Mouse (Mus musculus) hindbrain, embryonic 15.5 days (tissue): ENCODE measurements around the gene Fan1. TPM values are rescaled to one million over a fixed set of nuclear protein-coding genes. Genes with fewer than 3 reads are reported as not detected.
A peak's percentile ranks its signal among the peaks of the same experiment; 100 is the strongest.

ENCODE experiments used
- ATAC-seq: fragments of 200-750 bp; cut with Nextera tagmentation; 2 replicates; pipeline ENCODE4 v1.8.0; 2017; ENCODE audit warnings: low read depth, moderate number of reproducible peaks, moderate TSS enrichment; ENCODE audit not compliant: low FRiP score
- H3K27ac ChIP-seq: fragments of 300-500 bp; sonication (generic); replicated peaks from 2 replicates; pipeline ENCODE4 v1.5.1; 2015; ENCODE audit warnings: mild to moderate bottlenecking, inconsistent platforms
- H3K27me3 ChIP-seq: fragments of 300-500 bp; sonication (generic); 2 replicates; pipeline ENCODE4 v1.6.1; 2015; ENCODE audit warnings: control low read depth, inconsistent platforms
- H3K36me3 ChIP-seq: fragments of 300-500 bp; sonication (generic); 2 replicates; pipeline ENCODE4 v1.6.1; 2015; ENCODE audit warnings: control low read depth, inconsistent platforms
- H3K4me1 ChIP-seq: fragments of 300-500 bp; sonication (generic); replicated peaks from 2 replicates; pipeline ENCODE4 v1.6.1; 2015; ENCODE audit warnings: control low read depth, inconsistent platforms
- H3K4me2 ChIP-seq: fragments of 300-500 bp; sonication (generic); 2 replicates; pipeline ENCODE4 v1.6.1; 2015; ENCODE audit warnings: moderate library complexity, mild to moderate bottlenecking, inconsistent platforms
- H3K4me3 ChIP-seq: fragments of 300-500 bp; sonication (generic); 2 replicates; pipeline ENCODE4 v1.5.1; 2015; ENCODE audit warnings: mild to moderate bottlenecking, inconsistent platforms
- H3K9ac ChIP-seq: fragments of 300-500 bp; sonication (generic); 2 replicates; pipeline ENCODE4 v1.6.1; 2015; ENCODE audit warnings: inconsistent platforms
- H3K9me3 ChIP-seq: fragments of 300-500 bp; sonication (generic); 2 replicates; pipeline ENCODE4 v1.6.1; 2016; ENCODE audit warnings: control low read depth, inconsistent platforms
- WGBS: fragments of 180-500 bp; shearing (Covaris S2); methylation state at CpG from one replicate; pipeline ENCODE4 v1.1.7; 2015; 5-methylcytosine and 5-hydroxymethylcytosine counted together
- polyA plus RNA-seq: library from polyadenylated mRNA; unstranded; fragments of >200 nt; fragmentation: Nextera tagmentation; extraction: Ambion mirVana; gene quantifications from 2 replicates; pipeline ENCODE4 v1.2.1, GENCODE M21; 2015

Fan1 gene
- polyA plus RNA-seq, 1 experiment from 2014 or later: 5.4 TPM

DNA sequence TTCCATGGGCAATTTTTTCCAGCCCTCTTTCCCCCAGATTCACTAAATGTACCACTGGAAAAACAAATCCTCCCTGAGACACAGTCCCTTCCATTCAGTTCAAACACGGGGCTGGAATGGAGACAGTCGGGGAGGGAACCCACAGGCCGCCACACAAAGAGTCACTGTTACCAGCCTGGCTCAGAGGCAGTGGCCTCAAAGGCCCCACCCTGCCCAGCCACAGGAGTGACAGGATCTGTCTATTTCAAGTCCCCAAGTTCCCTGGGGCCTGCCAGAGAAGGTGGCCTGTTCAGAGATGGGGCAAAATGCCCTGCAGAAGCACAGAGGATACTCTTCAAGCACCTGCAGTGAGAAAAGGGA lies 13.3 kb downstream of the Fan1 start:
- H3K36me3 ChIP-seq: peaks cover 36% of the 10 kb centered on the region
- H3K4me2 ChIP-seq: no peak overlapping the region
- H3K4me3 ChIP-seq: no peak overlapping the region
- no peaks in the 10 kb centered on the region for H3K27me3 ChIP-seq
- no peaks in the 10 kb centered on the region for H3K9me3 ChIP-seq
- ATAC-seq: peak; percentile 76
- no peak overlapping the region for H3K9ac ChIP-seq
- no peaks in the 10 kb centered on the region for H3K4me1 ChIP-seq
- WGBS: 56% methylated on average over 3 of the region's 3 CpGs
- H3K27ac ChIP-seq: peak overlapping the region; percentile 62; the same call in 1 of the 2 replicates

DNA sequence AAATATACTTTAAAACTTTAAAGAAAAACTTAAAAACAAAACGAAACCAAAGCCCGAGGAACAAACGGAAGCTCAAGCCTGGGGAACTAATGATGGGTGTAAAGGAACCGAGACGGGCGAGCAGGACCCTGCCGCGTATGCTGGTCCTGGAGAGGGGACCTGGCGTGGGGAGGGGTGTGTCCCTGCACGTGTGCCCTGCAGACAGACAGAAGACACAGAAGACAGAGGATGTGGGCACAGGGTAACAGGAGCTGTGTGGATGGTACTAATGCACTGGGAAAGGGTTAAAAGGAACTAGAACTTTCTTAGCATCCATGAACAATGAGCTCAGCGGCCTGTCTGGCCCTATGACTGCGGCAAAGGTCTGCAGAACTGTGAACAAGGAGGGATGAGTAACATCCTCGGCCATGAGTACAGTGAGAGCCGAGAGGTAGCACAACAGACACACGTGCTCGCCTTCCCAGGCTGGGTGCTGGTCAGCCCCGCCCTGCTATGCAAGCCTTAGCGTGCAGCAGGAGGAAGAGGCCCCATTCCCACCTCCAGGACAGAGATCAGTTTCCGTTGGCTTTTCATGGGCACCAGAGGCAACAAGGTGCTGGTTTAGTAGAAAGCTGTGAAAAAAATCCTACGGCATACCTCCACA lies 13.8 kb downstream of the Fan1 start:
- Histone ChIP-seq H3K36me3 (peaks cover 36% of the 10 kb centered on the region), H3K9me3 (no peaks in the 10 kb centered on the region), H3K27me3 (no peaks in the 10 kb centered on the region), H3K4me2 (no peak overlapping the region), H3K4me3 (no peak overlapping the region), H3K27ac (peak overlapping the region; percentile 62), H3K4me1 (no peaks in the 10 kb centered on the region), H3K9ac (no peak overlapping the region)
- no peak for ATAC-seq
- 85% methylated on average over 20 of the region's 20 CpGs for WGBS

DNA sequence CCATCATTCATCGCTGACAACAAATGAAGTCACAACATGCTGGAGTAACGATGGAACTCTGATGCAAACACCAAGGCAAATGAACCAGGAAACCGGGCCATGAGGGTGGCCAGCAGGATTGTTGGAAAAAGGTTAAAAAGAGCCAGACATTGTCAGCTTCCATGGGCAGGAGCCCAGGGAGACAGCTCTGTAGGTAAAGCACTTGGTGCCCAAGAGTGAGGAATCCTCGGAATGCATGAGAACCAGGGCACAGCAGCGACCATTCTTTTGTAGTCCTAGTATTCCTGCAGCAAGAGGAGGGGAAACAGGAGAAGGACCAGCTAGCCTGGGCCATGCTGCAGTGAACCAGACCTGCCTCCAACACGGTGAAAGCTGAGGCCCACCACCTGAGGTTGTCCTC lies 15.2 kb downstream of the Fan1 start:
- H3K9ac ChIP-seq: no peak overlapping the region
- H3K27ac ChIP-seq: no peak overlapping the region
- H3K4me3 ChIP-seq: no peak overlapping the region
- WGBS: 84% methylated on average over 6 of the region's 6 CpGs
- no peak for ATAC-seq
- H3K4me2 ChIP-seq: no peak overlapping the region
- H3K36me3 ChIP-seq: peaks cover 30% of the 10 kb centered on the region
- no peaks in the 10 kb centered on the region for H3K9me3 ChIP-seq
- no peaks in the 10 kb centered on the region for H3K27me3 ChIP-seq
- H3K4me1 ChIP-seq: no peaks in the 10 kb centered on the region

DNA sequence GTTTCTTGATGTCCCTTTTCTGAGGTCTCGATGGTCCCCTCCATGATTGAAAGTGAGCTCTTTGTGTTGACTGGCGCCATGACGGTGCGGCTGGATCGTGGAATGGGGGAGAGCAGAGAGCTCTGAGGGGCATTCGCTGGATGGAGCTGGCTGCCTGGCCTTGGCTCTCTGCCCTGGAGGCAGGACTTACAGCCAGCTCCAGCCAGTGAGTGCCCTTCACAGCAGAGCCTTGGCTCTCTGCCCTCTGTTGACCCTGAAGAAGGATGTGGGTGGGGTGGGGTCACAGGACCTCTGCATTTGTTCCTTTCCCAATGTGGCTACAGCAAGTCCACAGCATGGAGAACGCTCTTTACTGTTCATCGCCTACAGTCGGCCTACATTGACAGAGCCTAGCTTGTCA lies 16.5 kb downstream of the Fan1 start:
- WGBS: 77% methylated on average over 9 of the region's 9 CpGs
- H3K27ac ChIP-seq: no peak overlapping the region
- H3K27me3 ChIP-seq: no peaks in the 10 kb centered on the region
- H3K9me3 ChIP-seq: no peaks in the 10 kb centered on the region
- no peak overlapping the region for H3K4me3 ChIP-seq
- H3K9ac ChIP-seq: no peak overlapping the region
- no peak overlapping the region for H3K4me2 ChIP-seq
- no peak for ATAC-seq
- H3K4me1 ChIP-seq: no peaks in the 10 kb centered on the region
- peaks cover 22% of the 10 kb centered on the region for H3K36me3 ChIP-seq

DNA sequence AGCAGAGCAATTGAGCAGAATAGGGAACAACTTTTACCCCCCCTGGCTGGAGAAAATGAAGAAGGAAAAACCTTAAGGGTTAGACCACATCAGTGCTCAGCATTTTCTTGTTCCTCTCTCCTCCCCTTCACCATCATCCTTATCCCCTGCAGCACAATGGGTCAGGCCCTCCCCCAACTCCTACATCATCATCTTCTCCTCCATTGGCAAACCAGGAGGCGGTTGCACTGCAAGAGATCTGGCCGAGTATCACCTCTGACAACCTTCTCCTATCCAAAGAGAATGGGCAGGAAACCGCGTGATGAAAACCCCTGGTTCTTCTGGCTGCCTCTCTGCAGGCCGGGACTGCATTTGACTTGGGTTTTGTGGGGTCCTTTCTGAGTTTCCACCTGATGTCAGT lies 17.2 kb downstream of the Fan1 start:
- ATAC-seq: no peak
- H3K9me3 ChIP-seq: no peaks in the 10 kb centered on the region
- peaks cover 15% of the 10 kb centered on the region; the same call in 1 of the 2 replicates for H3K36me3 ChIP-seq
- 0 out of 2 replicates have a peak, but pooled peaks cover 2% of the 10 kb centered on the region for H3K4me1 ChIP-seq
- H3K27me3 ChIP-seq: no peaks in the 10 kb centered on the region
- H3K4me3 ChIP-seq: no peak overlapping the region
- H3K27ac ChIP-seq: no peak overlapping the region
- no peak overlapping the region for H3K9ac ChIP-seq
- H3K4me2 ChIP-seq: no peak overlapping the region
- WGBS: 90% methylated on average over 5 of the region's 5 CpGs

DNA sequence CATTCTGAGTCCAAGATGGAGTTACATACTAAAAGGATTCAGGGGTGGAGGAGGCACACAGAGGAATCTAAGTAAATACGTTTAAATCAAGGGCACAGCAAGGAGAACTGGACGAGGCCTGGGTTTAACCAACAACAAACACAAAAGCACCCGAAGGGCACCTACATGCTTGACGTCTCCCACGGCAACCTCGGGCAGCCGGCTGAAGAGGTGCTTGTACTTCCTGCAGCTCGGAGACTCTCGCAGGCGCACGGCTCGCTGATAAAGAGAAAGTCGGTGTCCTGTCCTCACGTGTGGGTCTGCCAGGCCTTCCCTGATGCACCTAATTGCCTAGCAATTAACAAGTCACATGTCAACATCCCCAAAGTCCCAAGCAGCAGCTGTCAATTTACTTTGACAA lies 19.7 kb downstream of the Fan1 start:
- ATAC-seq: no peak
- H3K9me3 ChIP-seq: no peaks in the 10 kb centered on the region
- H3K36me3 ChIP-seq: 0 out of 2 replicates have a peak, but pooled peaks cover 12% of the 10 kb centered on the region
- H3K4me1 ChIP-seq: peaks cover 18% of the 10 kb centered on the region
- H3K4me3 ChIP-seq: no peak overlapping the region
- no peak overlapping the region for H3K9ac ChIP-seq
- no peaks in the 10 kb centered on the region for H3K27me3 ChIP-seq
- H3K4me2 ChIP-seq: no peak overlapping the region
- H3K27ac ChIP-seq: no peak overlapping the region
- WGBS: 21% methylated on average over 14 of the region's 14 CpGs

DNA sequence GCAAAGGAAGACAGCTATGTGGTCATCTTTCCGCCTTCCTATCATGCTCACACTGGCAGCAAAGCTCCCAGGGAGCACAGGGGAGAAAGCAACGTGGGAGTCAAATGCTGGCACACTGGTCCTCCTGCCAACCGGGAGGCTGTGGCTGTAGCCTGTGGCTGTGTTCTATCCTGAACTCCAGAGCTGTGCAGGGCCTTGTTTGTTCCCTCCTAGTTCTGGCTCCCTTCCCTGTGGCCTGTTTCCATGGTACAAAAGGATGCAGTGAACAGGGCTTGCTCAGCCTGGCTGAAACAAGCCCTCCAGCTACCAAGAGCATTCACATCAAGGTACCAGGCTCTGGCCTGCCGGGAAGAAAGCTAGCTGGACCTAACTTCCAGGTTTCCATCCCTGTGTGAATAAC lies 22.8 kb downstream of the Fan1 start:
- peak overlapping the region; percentile 72 for H3K27ac ChIP-seq
- no peak overlapping the region for H3K4me3 ChIP-seq
- no peaks in the 10 kb centered on the region for H3K9me3 ChIP-seq
- no peaks in the 10 kb centered on the region for H3K27me3 ChIP-seq
- H3K36me3 ChIP-seq: 0 out of 2 replicates have a peak, but pooled peaks cover 8% of the 10 kb centered on the region
- peaks cover 18% of the 10 kb centered on the region for H3K4me1 ChIP-seq
- ATAC-seq: peak; percentile 79
- H3K4me2 ChIP-seq: no peak overlapping the region
- no peak overlapping the region for H3K9ac ChIP-seq
- 51% methylated on average over 4 of the region's 4 CpGs for WGBS

DNA sequence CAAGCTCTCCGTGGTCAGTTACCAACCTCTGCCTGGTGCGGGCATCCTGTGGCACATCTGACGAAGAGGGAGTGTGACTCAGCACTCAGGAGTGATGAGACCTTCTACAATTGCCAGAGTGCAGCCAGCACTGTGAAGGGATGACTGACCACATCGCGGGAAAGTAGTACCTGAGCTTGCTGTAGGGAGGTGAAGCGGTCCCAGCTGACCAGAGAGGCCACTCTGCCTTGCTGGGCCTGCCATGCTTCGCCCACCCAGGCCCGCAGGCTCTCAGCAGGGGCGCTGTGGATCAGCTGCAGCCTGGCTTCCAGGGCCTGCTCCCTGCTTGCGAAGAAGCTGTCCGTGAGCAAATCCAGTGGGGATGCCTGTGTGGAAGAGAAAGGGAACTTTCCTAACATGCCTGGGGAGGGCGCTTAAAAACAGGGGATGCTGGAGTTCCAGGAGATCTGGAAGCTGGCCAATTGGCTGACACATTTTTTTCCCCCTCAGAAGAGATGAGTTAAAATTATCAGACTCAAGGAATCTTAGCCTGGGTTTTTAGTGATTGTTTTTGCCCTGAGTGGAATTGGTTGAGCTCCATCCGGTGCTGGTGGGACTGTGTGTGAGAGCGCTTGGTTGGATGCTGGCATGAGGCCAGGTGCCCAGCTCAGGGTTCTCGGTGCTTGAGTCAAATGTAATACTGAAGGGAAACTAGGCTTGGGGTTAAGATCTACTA lies 24.6 kb downstream of the Fan1 start:
- WGBS: 76% methylated on average over 15 of the region's 15 CpGs
- no peak overlapping the region for H3K4me2 ChIP-seq
- H3K36me3 ChIP-seq: peaks cover 8% of the 10 kb centered on the region; the same call in 1 of the 2 replicates
- ATAC-seq: 0 out of 2 replicates have a peak, but pooled peaks have one; percentile 43
- no peaks in the 10 kb centered on the region for H3K27me3 ChIP-seq
- H3K9me3 ChIP-seq: no peaks in the 10 kb centered on the region
- no peak overlapping the region for H3K9ac ChIP-seq
- H3K27ac ChIP-seq: 0 out of 2 replicates have a peak overlapping the region, but pooled peaks have one; percentile 8
- peaks cover 18% of the 10 kb centered on the region for H3K4me1 ChIP-seq
- H3K4me3 ChIP-seq: no peak overlapping the region

DNA sequence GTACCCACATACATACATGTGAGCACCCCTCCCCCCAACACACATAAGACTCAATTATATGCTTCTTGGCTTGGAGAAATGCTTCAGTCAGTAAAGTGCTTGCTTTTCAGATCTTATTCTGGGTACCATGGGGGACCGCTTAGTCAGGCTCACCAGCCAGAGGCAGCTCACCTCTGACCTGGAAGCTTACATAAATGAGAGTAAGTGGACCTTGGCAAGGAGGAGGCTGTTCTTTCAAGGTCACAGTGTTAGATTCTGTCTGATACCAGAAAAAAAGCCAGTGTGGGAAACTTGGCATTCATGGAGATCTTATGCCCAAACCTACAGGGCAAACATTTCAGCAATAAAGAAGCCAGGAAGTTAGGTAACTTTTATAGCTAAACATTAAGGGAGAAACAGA lies 26.1 kb downstream of the Fan1 start:
- Histone ChIP-seq H3K27me3 (no peaks in the 10 kb centered on the region), H3K4me2 (no peak overlapping the region), H3K4me1 (peaks cover 18% of the 10 kb centered on the region), H3K4me3 (no peak overlapping the region), H3K27ac (no peak overlapping the region), H3K36me3 (peaks cover 8% of the 10 kb centered on the region; the same call in 1 of the 2 replicates), H3K9me3 (no peaks in the 10 kb centered on the region), H3K9ac (no peak overlapping the region)
- 97% methylated on average over 1 of the region's 1 CpGs for WGBS
- no peak for ATAC-seq

DNA sequence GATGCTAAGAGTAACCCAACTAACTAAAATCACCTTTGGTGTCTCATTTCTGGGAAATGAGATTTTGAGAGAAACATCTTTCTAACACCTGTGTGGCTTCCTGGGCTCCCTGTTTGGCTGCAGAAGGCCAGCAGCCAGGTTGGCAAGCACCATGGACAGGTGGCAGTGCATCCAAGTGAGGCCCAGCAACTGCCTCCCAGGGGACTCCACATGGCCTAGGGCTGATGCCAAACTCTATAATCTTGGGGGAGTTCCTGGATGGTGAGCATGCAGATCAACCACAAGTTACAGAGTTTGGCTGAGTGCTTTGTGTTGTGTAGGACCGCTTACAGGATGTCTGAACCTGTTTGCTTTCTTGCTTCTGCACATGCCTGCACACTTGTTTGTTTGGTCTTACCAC lies 41.2 kb downstream of the Fan1 start:
- Histone ChIP-seq H3K36me3 (peaks cover 38% of the 10 kb centered on the region), H3K27ac (no peak overlapping the region), H3K4me3 (no peak overlapping the region), H3K9me3 (no peaks in the 10 kb centered on the region), H3K27me3 (no peaks in the 10 kb centered on the region), H3K4me1 (no peaks in the 10 kb centered on the region; the same call in 1 of the 2 replicates), H3K4me2 (no peak overlapping the region), H3K9ac (no peak overlapping the region)
- 100% methylated on average over 1 of the region's 1 CpGs for WGBS
- ATAC-seq: no peak

DNA sequence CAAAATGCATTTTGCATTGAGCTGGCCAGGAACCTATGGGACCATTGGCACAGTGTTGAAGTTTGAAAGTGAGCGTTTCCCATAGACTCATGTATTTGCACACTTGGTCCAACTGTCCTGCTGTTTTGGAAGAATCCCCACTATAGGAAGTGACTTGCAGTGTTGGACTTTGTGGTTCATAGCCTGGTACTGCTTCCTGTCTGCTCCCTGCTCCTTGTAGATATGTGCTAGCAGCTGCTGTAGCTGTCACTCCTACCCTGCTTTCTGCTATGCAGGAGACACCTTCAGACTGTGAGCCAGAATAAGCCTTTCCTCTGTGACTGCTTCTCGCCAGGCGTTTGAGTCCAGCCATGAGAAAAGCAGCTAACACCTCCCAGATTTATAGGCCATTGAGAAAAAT lies 42.6 kb downstream of the Fan1 start:
- Histone ChIP-seq H3K4me2 (no peak overlapping the region), H3K9ac (no peak overlapping the region)

DNA sequence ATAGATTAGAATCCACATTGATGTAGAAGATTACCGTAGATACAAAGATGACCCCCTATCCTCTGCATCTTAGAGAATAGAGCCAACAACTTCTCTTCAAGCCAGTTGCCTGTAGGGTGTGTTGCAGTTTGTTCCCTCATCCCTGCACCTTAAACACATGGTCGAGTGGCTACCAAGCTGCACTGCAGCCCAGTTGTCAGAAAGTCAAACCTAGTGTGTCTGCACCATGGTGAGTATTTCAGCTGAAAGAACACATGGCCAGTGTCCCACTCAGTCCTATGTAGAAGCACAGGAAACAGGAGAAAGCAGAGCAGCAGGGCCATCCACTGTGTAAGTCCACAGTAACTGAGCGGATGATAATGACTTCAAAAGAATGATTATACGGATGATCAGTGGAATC lies 46.4 kb downstream of the Fan1 start:
- Histone ChIP-seq H3K9ac (no peak overlapping the region), H3K27ac (no peak overlapping the region), H3K36me3 (peaks cover 8% of the 10 kb centered on the region; the same call in 1 of the 2 replicates), H3K9me3 (no peaks in the 10 kb centered on the region), H3K27me3 (no peaks in the 10 kb centered on the region), H3K4me1 (no peaks in the 10 kb centered on the region), H3K4me2 (no peak overlapping the region), H3K4me3 (no peak overlapping the region)
- ATAC-seq: no peak
- WGBS: 93% methylated on average over 4 of the region's 4 CpGs

More for the DNA sequence above, 42.6 kb downstream of the Fan1 start:
- no peaks in the 10 kb centered on the region for H3K9me3 ChIP-seq
- ATAC-seq: no peak
- H3K36me3 ChIP-seq: peaks cover 24% of the 10 kb centered on the region
- H3K27me3 ChIP-seq: no peaks in the 10 kb centered on the region
- 90% methylated on average over 3 of the region's 3 CpGs for WGBS
- no peak overlapping the region for H3K4me3 ChIP-seq
- no peak overlapping the region for H3K27ac ChIP-seq
- H3K4me1 ChIP-seq: no peaks in the 10 kb centered on the region; the same call in 1 of the 2 replicates
